Mouse (Mus musculus): Measurements from ENCODE around the gene Lss.

GRCm38 (mm10) chr10:76531828-76532227, 440 bp downstream of the Lss start:
- no peak for TF ChIP-seq CTCF (IDR thresholded peaks at IDR 0.05; ENCODE audit: borderline replicate concordance, extremely low read depth, insufficient read depth, insufficient read length)
- TF ChIP-seq POLR2A (IDR thresholded peaks at IDR 0.05; ENCODE audit: borderline replicate concordance, extremely low read depth, insufficient read depth, insufficient read length, poor library complexity, severe bottlenecking) = no peak
